Mouse (Mus musculus) erythroblast, embryonic 14.5 days (primary cell): ENCODE data around the gene Nkx2-4. TPM values are rescaled to one million over a fixed set of nuclear protein-coding genes. Genes with fewer than 3 reads are reported as not detected.

Source experiments
- H3K27me3 ChIP-seq: 2 replicates; pipeline ENCODE4 v1.6.1; 2012; ENCODE audit warnings: inconsistent platforms; ENCODE audit not compliant: control insufficient read depth
- H3K36me3 ChIP-seq: 2 replicates; pipeline ENCODE4 v1.6.1; 2012; ENCODE audit warnings: mild to moderate bottlenecking, inconsistent platforms; ENCODE audit not compliant: control insufficient read depth
- H3K4me1 ChIP-seq: 2 replicates; pipeline ENCODE4 v1.6.1; 2012; ENCODE audit warnings: inconsistent platforms; ENCODE audit not compliant: control insufficient read depth
- H3K4me3 ChIP-seq: replicated peaks from 2 replicates; pipeline ENCODE3; 2012; ENCODE audit warnings: moderate library complexity, mild to moderate bottlenecking, inconsistent platforms
- H3K9me3 ChIP-seq: 2 replicates; pipeline ENCODE4 v1.6.1; 2012; ENCODE audit warnings: low read length, inconsistent platforms, mixed read lengths; ENCODE audit not compliant: control insufficient read depth
- GATA1 ChIP-seq: IDR thresholded peaks from 2 replicates; pipeline ENCODE4 v1.6.1; 2012; ENCODE audit warnings: low read length, inconsistent platforms, mixed read lengths
- TAL1 ChIP-seq: IDR thresholded peaks from 3 replicates; pipeline ENCODE4 v1.6.1; 2012; ENCODE audit warnings: low read length, inconsistent platforms, mixed read lengths
- polyA plus RNA-seq: library from polyadenylated mRNA; stranded (reverse); fragments of >175 nt; gene quantifications from 2 replicates; pipeline ENCODE4 v1.2.3, GENCODE M21; 2012

Nkx2-4 gene
- not detected in 2 replicates for polyA plus RNA-seq

DNA sequence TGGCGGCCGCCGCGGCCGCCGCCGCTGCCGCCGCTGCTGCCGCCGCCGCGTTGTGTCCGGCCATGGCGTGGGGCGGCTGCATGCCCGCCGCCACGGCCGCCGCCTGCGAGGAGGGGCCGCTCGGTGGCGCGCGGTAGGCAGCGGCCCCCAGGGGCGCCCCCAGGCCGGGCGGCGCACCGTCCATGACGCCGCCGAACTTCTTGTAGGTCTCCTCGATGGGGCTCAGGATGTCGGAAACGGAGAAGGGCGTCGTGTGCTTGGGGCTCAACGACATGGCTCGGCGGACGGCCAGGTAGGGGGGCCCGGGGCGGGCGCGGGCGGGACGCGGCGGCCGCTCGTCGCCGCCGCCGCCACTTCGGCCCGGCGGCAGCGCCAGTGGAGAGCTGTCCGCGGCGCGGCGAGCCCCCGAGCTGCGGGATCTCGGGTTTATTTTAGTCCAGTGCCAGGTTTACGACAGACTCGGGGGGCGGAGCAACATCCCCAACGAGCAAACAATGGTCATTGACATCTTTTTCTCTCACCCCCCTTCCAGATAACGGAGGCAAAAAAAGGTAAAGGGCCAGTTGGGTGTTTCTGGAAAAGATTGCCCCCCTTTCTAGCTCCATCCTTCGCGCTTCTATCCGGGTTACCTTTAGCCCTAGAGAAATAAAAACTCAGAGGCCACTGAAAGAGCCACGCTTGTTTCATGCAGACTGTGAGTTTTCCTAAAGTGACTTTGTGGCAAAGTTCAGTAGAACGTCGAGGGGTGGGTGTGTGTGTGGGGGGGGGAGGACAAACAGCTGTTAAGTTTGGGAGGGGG, at the start of gene Nkx2-4:
Gene Nkx2-4, minus strand, starts transcription at position 374 of the 799 bp plus-strand sequence.
- Histone ChIP-seq H3K4me1 (peaks cover 5% of the 10 kb centered on the region; the same call in 1 of the 2 replicates), H3K4me3 (no peak within 1 kb of the TSS), H3K36me3 (no peaks in the 10 kb centered on the region), H3K9me3 (peaks cover 11% of the 10 kb centered on the region; the same call in 1 of the 2 replicates), H3K27me3 (peaks cover 93% of the 10 kb centered on the region)
- TF ChIP-seq GATA1: no peak
- TF ChIP-seq TAL1: no peak

GRCm38 (mm10) chr2:147127366-147127765, 42.1 kb upstream of the Nkx2-4 start:
- TF ChIP-seq GATA1: no peak
- no peak for TF ChIP-seq TAL1
- Histone ChIP-seq H3K4me1 (no peaks in the 10 kb centered on the region), H3K4me3 (no peak overlapping the region), H3K9me3 (no peaks in the 10 kb centered on the region), H3K36me3 (no peaks in the 10 kb centered on the region), H3K27me3 (no peaks in the 10 kb centered on the region)

DNA sequence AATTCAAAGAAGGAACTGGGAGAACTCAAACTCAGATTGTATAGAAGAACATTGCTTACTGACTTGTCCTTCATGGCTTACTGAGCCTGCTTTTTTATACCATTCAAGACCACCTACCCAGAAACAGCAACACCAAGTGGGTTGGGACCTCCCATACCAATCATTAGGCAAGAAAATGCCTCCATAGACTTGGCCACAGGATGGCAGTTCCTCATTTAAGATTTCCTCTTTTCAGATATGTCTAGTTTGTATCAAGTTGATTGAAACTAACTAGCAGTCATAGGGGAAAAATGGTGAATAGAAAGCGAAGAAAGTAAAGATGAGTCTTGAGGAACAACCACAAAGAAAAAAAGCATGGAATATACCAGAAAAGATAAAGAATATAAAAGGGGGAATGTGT, 34.5 kb upstream of the Nkx2-4 start:
- H3K9me3 ChIP-seq: no peaks in the 10 kb centered on the region
- H3K36me3 ChIP-seq: no peaks in the 10 kb centered on the region
- no peaks in the 10 kb centered on the region for H3K27me3 ChIP-seq
- no peak for TF ChIP-seq TAL1
- TF ChIP-seq GATA1: no peak
- no peaks in the 10 kb centered on the region for H3K4me1 ChIP-seq
- no peak overlapping the region for H3K4me3 ChIP-seq

DNA sequence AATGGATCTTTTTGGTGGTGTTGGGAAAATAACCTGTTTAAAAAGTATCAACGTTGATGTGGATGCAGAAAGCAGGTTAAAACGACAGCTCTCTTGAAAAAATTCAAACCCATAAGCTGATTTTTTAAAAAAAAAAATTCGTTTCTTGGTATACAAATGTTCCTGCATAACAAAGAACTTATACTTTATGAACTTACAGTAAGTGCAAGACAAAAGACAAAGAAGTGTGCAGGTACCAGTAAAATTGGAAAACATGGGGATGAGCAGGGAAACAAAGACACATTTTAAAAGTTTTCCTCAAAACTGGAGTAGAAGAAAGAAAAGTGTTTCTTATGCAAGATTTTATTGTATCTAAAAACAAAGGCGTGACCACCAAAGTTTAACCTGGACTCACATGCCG, 1.2 kb upstream of the Nkx2-4 start:
- Histone ChIP-seq H3K9me3 (peaks cover 11% of the 10 kb centered on the region; the same call in 1 of the 2 replicates), H3K4me3 (no peak overlapping the region), H3K36me3 (no peaks in the 10 kb centered on the region), H3K27me3 (peaks cover 84% of the 10 kb centered on the region), H3K4me1 (peaks cover 5% of the 10 kb centered on the region; the same call in 1 of the 2 replicates)
- TF ChIP-seq TAL1 (no peak), GATA1 (no peak)

DNA sequence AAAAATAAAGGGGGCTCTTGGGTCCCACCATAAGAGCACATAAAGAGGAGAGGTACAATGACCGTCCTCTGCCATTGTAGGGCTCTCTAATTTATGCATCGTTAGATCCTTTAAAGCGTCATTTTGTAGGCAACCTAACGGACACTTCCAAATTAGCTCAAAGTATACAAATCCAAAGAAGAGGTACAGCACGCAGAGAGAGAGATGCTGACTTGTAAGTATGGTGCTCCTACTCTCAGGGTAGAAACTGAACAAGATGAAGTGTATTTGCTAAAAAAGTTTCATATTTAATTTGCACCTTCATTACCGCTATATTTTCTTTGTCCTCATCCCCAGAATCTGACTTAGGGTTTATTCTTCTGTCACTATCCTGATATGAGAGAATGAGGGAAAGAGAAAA, 692 bp upstream of the Nkx2-4 start:
- TF ChIP-seq TAL1 (no peak), GATA1 (no peak)
- peaks cover 89% of the 10 kb centered on the region for H3K27me3 ChIP-seq
- no peaks in the 10 kb centered on the region for H3K36me3 ChIP-seq
- no peak overlapping the region for H3K4me3 ChIP-seq
- H3K4me1 ChIP-seq: peaks cover 5% of the 10 kb centered on the region; the same call in 1 of the 2 replicates
- peaks cover 11% of the 10 kb centered on the region; the same call in 1 of the 2 replicates for H3K9me3 ChIP-seq

- H3K36me3 ChIP-seq: no peaks in the 10 kb centered on the region
- H3K4me3 ChIP-seq: no peak overlapping the region
- peaks cover 5% of the 10 kb centered on the region; the same call in 1 of the 2 replicates for H3K4me1 ChIP-seq
- H3K9me3 ChIP-seq: peaks cover 11% of the 10 kb centered on the region; the same call in 1 of the 2 replicates
- H3K27me3 ChIP-seq: peaks cover 94% of the 10 kb centered on the region
- TF ChIP-seq TAL1 (no peak), GATA1 (no peak)
These were observed 726 bp downstream of the Nkx2-4 start for GRCm38 (mm10) chr2:147084366-147085071.

- H3K36me3 ChIP-seq: no peaks in the 10 kb centered on the region
- peaks cover 91% of the 10 kb centered on the region for H3K27me3 ChIP-seq
- peaks cover 5% of the 10 kb centered on the region; the same call in 1 of the 2 replicates for H3K4me1 ChIP-seq
- H3K4me3 ChIP-seq: no peak overlapping the region
- peaks cover 11% of the 10 kb centered on the region; the same call in 1 of the 2 replicates for H3K9me3 ChIP-seq
- TF ChIP-seq TAL1 (no peak), GATA1 (no peak)
These were observed 1.5 kb downstream of the Nkx2-4 start for GRCm38 (mm10) chr2:147083471-147084365.

GRCm38 (mm10) chr2:147082391-147082790, 2.9 kb downstream of the Nkx2-4 start:
- Histone ChIP-seq H3K27me3 (peaks cover 78% of the 10 kb centered on the region), H3K9me3 (peaks cover 11% of the 10 kb centered on the region; the same call in 1 of the 2 replicates), H3K4me3 (no peak overlapping the region), H3K36me3 (no peaks in the 10 kb centered on the region), H3K4me1 (peaks cover 5% of the 10 kb centered on the region; the same call in 1 of the 2 replicates)
- no peak for TF ChIP-seq TAL1
- no peak for TF ChIP-seq GATA1
